Mouse (Mus musculus): ENCODE measurements at regions not wholly inside any gene's neighbourhood (a gene's known extent, or its start where the extent isn't known, plus 50 kb on each side); places are given as distances from the start of the nearest gene placed in this dataset.
A peak's percentile ranks its signal among the peaks of the same experiment; 100 is the strongest.

DNA sequence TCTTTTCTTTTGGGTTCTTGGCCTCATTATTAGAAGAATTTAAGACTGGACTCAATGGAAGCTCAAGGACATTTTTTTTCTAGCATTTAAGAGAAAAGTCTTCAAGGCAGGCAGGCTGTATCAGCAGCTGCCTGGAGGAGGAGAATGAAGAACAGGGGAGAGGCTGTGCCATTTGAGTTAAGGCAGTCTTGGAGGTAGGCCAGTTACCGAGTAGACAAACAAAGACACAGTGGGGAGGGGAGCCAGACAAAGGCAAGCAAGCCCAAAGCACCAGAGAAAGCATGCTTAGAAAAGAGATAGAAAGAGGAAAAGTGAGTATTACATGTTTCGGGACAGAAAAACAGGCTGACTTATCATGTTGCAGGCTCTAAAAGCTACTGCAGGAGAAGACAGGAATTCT is 392.0 kb downstream of the Igsf11 start:
- peak; percentile 19 for DNase-seq (ENCODE audit: inconsistent ontology term)

DNA sequence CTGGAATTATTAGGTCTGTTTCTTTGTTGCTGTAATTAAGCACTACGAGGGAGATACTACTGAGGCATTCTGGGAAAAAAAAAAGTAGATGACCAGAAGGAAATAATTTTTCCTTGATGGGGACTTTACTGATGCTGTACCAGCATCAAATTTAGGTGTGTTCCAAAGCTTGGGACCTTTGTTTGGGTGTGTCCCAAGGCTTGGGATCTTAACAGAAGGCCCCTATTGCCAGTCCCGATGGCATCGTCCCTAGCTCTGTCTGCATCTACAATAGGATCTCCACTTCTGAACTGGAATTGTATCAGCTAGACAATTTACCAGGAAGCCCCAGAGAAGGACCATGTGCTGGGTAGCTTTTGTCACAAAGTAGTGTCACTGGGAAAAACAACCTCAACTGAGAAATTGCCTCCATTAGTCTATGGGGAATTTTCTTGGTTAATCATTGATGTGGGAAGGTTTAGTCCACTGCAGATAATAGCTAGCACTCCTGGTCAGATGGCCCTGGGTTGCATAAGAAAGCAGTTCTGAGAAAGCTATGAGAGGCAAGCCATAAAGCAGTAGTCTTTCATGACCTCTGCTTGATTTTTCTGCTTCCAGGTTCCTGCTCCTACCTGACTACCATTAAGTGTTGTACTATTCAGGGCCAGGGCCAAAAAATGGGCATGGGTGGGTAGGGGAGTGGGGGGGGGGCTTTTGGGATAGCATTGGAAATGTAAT is 392.7 kb downstream of the Igsf11 start:
- DNase-seq (ENCODE audit: inconsistent ontology term), result no peak

DNA sequence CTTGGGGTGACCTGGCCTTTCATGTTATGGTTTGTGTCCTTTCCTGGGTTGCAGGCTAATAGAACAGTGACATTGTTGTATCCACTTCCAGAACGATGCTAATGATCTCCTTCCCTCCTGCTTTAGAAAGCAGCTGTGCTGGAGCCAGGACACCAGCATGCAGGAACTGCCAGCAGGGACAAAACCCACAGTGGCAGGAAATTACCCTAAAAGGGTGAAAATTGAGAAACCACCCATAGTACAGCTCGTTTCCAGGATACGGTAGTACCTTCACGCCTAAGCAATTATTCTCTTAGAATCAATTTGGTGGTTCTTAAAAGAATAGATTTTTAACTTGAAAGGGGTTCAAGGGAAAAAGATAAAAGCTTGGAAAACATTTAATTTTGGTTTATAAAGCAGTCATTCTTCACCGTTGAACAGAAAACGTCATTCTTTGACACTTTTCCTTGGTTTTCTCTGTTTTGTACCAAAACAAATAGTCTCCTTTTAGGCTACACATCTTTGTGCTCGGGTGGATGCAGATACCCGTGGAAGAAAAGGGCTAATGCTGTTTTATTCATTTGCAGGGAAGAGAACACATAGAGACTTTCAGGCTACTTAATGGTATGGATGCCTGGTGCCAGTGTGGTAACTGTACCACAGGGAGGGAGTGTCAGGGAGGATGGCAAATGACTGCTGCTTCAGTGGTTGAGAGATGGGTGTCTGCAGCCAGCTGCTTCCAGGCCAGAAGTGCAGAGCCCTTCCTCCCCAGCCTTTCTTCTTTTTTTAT is 394.5 kb downstream of the Igsf11 start:
- no peak for DNase-seq (ENCODE audit: inconsistent ontology term)

DNA sequence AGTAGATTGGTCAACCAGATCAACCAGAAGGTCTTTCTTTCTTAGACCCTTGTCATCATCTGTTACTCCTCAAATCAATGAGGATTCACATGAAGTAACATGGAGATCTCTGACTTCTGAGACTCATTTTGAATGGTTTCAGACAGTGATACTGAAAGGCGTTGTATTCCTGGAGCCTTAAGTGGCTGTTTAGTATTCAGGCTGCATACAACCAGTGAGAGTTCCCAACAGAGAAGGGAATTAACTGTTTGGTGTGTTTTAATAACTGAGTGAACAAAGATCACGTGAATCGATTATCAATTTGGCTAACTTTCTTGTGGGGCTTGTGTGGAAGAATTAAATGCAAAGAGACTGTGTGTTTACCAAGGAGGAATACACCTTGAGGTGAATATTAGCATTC is 406.4 kb downstream of the Igsf11 start:
- DNase-seq (ENCODE audit: inconsistent ontology term), result no peak

DNA sequence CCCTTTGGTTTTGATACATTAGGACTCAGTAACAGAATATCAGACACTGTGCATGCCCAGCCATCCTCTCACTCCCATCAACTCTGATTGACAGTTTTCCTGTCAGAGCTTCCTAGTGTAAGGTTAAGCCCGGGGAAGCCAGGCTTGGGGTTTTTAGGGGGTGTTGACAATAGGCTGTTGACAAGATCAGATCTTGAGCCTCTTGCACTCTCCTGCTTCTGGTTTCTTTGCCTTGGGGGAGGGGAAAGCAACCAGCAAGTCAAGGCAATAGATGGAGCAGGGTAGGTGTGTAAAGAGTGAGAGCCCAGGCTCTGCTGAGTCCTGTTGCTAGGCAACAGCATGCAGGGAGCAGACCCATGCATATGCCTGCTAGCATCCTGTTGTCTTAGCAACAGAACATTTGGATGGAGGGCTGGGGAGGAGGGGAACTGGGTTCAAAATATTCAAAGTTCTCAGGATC is 410.5 kb downstream of the Igsf11 start:
- no peak for DNase-seq (ENCODE audit: inconsistent ontology term)

DNA sequence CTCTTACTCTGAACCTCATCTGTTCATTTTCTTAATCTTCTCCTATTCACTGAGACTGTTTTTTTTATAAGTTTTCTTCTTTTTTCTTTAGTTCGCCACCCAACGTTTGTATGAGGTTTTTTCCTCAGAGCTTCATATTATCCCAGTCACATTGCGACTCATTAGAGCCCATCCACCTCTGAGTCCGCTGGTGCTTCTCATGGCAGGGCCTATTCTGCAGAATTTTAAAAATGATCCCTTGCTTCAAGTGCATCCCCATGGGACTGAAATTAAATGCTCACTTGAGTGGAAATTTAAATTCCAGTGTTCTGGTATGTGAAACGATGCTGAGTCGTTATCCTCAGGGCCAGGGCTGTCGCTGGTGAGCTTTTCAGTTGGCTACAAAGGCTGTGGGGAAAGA is 410.9 kb downstream of the Igsf11 start:
- DNase-seq (ENCODE audit: inconsistent ontology term), result no peak

DNA sequence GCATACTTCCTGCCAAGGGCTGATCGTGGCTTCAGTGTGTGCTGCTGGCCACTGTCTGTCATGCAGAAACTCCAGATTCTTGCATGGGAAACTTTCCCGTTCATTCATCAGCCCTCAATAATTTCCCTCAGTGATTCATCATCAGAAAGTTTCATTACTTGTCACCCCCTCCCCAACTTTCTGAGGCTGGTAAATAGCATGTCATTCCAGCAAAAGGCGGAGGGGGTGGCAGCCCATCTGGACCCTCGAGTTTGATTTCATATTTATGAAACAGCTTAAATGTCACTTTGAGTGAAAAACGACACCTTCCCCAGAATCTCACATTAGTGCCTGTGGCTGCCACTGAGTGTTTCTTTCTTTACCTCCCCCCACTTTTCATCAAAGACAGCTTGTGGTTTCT is 415.5 kb downstream of the Igsf11 start:
- DNase-seq (ENCODE audit: inconsistent ontology term), result peak; percentile 73

DNA sequence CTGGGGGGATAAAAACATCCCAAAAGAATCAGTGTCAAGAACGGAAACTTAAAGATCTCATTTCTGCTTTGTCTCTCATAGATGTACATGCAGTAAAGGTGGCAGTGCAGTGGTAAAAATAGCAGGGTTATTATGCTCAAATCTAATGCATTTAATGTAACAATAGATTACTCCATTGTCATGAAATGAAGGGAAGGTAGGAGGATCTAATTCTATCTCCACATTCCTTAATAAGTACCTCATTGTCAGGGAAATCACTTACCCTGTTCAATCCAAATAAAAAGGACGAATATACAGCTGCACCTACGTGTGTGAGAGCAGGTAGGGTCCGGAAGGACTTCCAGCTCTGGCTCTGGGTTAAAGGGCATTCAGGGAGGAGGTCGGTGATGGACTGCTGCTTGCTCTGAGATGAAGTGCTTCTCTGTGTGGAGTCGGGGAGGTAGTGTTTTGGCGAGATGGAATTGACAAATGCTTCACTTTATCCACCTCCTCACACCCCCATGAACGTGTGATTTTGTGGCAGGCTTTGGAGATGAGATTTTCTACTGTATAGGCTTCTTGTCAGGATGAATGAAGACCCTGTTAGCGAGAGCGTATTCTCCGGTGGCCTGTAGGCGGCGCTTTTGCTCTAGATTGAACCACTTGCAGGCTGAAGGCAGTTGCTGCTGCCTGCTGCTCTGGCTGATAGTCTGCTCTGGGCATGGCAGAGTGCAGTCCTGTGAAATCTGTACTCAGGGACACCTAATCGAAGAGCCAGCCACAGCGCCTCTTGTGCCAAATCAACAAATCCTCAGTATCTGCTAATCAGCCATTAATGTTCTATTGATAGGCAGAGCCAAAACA is 424.5 kb downstream of the Igsf11 start:
- peak; percentile 57 for DNase-seq (ENCODE audit: inconsistent ontology term)

DNA sequence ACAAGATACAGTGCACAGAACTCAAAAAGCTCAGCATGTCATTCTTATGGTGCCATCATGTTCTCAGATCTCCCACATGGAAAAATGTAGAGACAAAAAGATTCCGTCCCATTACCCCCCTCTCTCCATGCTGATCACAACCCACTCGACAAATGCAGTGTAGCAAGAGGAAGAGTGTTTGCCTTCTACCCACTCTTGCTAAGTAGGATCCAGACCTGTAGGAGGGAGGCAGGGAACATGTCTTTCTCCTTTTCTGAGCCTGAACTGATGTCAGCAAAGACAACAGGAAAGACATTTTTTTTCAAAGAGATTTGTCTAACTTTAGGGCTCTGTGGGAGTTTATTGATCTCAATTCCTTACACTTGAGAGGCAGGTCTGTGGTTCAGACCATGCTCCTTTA is 433.2 kb downstream of the Igsf11 start:
- DNase-seq (ENCODE audit: inconsistent ontology term), result no peak

DNA sequence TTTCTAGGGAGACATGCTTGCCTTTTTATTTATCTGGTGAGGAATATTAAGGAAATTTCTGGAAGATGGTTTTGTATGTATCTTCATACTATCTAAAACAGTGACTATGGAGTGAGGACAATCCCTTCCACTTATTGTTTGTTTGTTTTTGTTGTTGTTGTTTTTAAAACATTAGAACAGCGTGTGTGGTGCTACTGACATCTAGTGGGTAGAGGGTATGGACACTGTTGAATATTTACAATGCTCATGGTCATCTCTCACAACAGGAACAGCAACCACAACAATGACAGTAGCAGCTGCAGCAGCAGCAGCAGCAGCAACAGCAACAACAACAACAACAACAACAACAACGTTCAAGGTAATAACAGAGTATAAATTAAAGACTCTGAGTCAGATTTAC is 471.2 kb downstream of the Igsf11 start:
- DNase-seq (ENCODE audit: inconsistent ontology term), result no peak

DNA sequence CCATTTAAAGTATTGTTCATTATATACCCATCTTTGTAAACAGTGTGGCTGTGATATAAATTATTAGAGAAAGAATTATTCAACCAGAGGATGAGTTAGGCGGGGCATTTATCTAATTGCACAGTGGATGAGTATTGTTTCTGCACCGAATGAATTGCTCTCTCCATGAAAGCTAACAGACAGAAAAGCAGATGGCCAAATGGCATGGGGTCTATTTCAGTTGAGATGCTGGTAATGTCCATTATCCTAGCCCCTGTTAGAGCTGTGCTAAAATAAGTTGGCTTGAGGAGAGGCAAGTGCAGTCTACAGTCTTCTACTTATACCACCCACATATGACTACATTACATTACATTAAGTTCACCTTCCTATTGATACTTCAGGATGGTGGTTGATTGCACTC is 475.8 kb downstream of the Igsf11 start:
- DNase-seq (ENCODE audit: inconsistent ontology term), result no peak

DNA sequence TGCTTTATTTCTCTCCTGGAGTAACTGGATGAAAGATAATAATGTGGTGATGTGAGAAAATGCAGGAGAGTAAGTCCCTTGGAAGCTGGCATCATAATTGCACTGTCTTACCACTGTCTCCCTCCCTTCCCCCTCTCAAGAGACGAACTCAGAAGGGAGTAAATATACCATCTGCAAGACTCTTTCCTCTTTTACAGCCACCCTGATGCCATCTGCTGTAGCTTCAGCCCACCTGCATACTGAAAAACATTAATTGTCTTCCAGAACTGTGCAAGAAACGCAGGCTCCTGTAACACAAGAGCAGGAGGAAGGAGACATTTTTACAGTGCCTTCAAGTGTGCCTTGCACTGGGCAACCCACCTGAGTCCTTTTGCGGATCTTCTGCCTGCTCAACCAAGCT is 482.1 kb downstream of the Igsf11 start:
- DNase-seq (ENCODE audit: inconsistent ontology term), result no peak

DNA sequence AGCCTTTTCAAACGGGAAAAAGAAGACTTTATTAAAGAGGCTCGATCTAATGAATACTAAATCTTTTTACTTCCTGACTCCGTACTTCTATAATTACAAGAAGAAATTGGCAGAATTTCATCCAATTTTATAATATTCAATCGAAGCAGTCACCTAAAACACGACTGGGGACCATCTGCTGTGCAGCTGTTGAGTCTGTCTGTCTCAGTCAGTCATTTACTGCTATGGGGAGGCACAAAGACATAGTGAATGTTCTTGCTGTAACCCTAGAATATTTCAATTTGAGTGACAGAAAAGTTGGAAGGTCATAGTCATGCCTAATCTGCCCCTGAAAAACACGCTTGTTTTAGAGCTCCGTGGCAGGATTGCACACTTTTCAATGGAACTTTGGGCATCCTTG is 487.5 kb downstream of the Igsf11 start:
- DNase-seq (ENCODE audit: inconsistent ontology term), result no peak

DNA sequence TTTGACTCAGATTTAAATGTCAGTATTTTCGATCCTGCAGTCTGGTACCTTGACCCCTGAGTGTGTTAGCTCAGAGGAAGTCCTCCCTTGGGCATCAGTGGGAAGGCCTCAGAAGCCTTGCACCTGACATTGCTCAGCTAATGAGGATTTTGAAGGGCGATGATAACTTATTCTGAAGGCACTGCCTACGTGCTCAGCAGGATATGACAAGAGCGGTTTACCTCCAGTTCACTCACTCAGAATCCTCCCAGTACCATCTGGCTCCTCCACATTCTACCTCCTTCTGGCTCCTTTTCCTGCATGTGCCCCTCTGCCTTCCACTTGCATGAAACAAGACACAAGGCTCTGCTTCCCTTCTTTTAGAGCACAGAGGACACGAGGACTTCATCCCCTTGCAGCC is 497.5 kb downstream of the Igsf11 start:
- peak; percentile 25 for DNase-seq (ENCODE audit: inconsistent ontology term)

DNA sequence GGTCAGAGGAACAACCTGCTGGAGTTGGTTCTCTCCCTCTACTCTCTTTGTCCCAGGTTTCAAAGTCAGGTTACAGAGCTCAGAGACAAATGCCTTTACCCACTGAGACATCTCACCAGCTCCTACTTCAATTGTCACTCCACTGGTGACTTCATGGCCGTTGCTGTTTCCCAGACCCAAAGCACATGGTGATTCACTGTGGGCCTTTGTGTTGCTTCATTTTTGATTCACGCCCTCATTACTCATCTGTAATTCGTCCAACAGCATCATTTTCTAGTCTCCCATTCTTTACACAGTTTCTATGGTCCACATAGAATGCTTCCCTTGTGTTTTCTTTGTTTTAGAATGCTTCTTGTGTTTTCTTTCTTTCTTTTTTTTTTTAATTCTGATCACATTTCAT is 498.2 kb downstream of the Igsf11 start:
- peak; percentile 87 for DNase-seq (ENCODE audit: inconsistent ontology term)

DNA sequence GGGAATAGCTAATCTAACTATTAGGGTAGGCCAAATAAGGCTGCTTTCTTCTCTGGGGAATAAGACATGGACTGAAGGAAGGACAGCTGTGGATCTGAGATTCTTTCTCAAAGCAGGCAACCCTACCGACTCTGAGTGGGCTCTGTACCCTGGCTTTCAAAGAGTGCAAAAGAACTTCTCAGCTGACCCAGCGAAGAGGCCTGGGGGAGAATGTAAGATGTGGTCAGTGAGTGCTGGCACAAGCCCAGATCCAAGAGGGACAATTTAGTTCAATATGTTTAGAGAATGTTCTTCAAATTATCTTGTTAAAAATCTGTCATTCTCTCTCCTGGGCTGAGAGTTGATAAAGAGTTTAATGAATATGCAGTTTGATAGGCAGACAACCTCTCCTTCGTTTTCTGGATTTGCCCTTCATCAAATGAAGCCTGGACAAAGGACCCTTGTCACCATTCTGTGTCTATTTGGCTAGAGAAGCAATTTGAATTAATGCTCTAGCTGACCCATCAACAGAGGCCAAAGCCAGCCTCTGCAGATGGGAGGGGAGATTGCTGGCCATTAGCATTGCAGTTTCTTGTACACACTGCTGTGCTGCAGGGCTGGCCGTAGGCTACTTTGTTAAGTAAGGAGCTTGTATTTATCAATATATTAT is 509.8 kb downstream of the Igsf11 start:
- peak; percentile 83 for DNase-seq (ENCODE audit: inconsistent ontology term)

DNA sequence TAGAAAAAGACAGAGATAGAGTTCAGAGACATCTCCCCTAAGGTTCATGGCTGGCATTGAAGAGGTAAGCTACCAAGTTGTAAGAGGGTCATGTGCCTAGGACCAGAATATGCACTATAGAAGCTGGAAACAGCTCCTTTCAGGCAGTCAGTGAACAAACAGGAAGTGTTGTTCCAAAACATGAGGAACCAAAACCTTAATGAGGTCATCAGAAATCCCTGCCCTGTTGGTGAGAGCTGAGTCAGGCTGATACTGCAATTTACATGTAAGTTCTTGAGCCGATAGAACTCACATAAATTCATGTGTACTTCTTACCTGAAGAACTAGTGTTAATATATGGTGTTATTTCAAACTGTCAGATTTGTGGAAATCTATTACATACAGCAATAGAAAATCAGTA is 539.1 kb downstream of the Igsf11 start:
- DNase-seq (ENCODE audit: inconsistent ontology term), result no peak

DNA sequence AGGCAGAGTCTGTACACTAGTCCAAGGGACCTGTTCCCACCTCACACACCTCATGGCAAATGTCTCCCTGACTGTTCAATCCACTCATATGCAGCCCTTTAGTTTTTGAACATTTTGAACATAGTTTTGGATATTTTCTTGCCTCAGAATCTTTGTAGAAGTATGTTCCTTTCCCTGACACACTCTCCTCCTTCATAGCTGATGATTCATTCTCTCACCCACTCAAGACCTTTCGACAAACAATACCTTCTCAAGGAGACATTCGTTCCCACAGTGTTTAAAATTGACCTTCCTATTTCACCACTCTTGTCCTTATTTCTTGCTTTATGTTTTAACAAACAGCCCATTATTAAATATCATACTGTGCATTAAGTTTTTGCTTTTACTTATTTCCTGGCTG is 538.4 kb upstream of the Lsamp start:
- no peak for DNase-seq (ENCODE audit: inconsistent ontology term)

DNA sequence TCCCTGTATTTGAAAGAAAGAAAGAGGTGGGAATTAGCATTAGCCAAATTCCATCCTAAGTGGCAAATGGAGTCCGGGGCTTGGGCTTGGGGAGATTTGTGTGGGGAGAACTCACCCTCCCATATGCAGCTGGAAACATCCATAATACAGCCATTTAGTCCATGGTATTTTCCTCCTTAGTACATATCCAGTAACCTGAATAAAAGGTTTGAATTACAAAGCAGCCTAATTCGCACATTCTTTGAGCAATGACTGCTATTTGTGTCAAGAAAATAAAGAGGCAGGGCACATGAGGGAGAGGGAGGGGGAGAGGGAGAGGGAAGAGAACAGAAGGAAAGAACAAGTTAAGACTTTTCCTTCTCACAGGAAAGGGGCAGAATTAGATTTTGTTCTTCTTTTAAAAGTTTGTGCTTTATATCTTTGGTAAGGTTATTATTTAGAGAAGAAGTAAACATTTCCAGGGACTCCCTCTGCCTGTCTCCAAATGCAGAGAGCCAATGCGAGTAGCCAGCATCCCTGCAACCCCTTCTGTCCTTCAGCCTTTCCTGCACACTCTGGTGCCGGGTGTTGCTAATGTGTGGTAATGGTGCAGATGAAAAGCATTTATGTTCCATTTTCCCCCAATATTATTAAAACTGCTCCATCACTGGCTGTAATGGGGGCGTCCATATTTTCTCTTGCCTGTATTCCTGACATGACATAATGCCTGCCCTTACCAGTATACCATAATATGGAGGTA is 530.6 kb upstream of the Lsamp start:
- DNase-seq (ENCODE audit: inconsistent ontology term), result peak; percentile 12

All from Muller cell, postnatal 12 days (primary cell).